Mouse (Mus musculus): Measurements from ENCODE around the gene Slc35e3. TPM values are rescaled to one million over a fixed set of nuclear protein-coding genes. Genes with fewer than 3 reads are reported as not detected.
A peak's percentile ranks its signal among the peaks of the same experiment; 100 is the strongest.

The Slc35e3 gene
- polyA plus RNA-seq, 1 experiment from 2014 or later: 34.1 TPM

DNA sequence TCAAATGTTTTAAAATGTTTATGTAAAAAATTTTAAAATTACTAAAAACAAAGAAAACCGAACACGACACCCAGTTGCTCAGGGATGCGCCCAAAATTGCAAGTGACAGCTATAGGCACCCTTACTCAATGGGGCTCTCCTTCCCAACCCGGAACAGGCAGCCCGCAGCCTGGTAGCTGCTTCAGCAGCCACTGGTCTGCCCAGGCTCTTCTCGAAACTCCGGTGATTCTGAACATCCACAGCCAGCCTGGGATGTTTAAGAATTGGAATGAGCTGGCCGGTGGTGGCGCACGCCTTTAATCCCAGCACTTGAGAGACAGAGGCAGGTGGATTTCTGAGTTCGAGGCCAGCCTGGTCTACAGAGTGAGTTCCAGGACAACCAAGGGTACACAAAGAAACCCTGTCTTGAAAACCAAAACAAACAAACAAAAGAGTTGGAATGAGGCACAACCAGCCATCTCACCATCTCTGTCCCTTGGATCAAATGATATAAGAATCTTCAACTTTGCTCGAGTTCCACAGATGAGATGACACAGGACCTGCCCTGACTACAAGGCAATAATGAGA lies 15.4 kb downstream of the Slc35e3 start:
- Histone ChIP-seq H3K4me2 (no peak overlapping the region), H3K36me3 (replicated peaks) (0 out of 2 replicates have a peak, but pooled peaks cover 2% of the 10 kb centered on the region), H3K4me3 (replicated peaks) (no peak overlapping the region), H3K4me1 (no peaks in the 10 kb centered on the region), H3K27me3 (no peaks in the 10 kb centered on the region), H3K27ac (no peak overlapping the region), H3K9ac (no peak overlapping the region), H3K9me3 (no peaks in the 10 kb centered on the region)
- ATAC-seq (ENCODE audit: low FRiP score): no peak
- WGBS: 94% methylated on average over 12 of the region's 12 CpGs

DNA sequence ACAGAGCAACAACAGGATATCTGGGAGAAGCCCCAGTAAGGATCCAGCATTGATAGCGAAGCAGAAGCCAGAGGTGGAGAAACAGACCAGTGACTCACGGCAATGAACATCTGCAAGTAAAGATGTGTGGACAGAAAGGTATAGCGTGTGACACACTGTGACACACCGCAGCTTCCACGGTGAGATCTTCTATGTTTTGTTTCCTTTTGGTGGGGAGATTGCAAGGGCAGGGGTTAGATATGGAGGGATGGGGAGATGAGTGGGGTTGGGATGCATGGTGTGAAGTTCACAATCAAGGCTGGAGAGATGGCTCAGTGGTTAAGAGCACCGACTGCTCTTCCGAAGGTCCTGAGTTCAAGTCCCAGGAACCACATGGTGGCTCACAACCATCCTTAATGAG lies 16.0 kb downstream of the Slc35e3 start:
- H3K4me3 ChIP-seq (replicated peaks): no peak overlapping the region
- no peak overlapping the region for H3K27ac ChIP-seq
- no peak overlapping the region for H3K4me2 ChIP-seq
- no peaks in the 10 kb centered on the region for H3K36me3 ChIP-seq (replicated peaks)
- H3K9me3 ChIP-seq: no peaks in the 10 kb centered on the region
- 94% methylated on average over 7 of the region's 7 CpGs for WGBS
- H3K27me3 ChIP-seq: no peaks in the 10 kb centered on the region
- H3K4me1 ChIP-seq: no peaks in the 10 kb centered on the region
- ATAC-seq (ENCODE audit: low FRiP score): no peak
- H3K9ac ChIP-seq: no peak overlapping the region

DNA sequence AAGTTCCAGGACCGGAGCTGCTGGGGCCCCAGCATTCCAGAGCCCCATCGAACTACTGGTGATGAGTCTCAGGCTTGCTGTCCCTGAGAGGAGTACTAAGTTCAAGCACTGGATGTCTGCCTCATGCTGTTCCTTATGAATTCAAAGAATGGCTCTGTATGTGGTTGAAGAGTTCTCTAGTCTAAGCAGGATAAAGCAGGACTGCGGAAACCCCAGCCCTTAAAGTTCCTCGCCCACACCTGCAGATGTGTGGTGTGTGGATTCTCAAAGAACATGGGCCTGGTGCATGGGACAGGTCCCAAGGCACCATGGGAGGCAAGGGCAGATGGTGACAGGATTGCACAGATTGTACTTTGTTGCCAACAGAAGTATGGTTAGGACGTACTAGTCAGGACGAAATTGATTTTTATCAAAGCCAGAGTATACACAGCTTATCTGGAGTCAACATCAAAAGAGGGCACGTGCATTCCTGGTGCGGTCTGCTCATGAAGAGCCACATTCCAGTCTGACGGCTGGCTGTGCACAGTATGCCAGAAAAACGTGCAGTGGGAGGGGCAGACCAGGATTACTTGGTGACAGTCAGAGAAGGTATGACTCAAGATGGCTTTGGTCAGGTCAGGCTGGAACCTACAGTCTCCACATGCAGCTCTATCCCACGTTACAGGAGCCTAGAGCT lies 16.9 kb downstream of the Slc35e3 start:
- Histone ChIP-seq H3K27ac (no peak overlapping the region), H3K9ac (no peak overlapping the region), H3K4me3 (replicated peaks) (no peak overlapping the region), H3K36me3 (replicated peaks) (no peaks in the 10 kb centered on the region), H3K4me2 (no peak overlapping the region), H3K9me3 (no peaks in the 10 kb centered on the region), H3K4me1 (no peaks in the 10 kb centered on the region), H3K27me3 (no peaks in the 10 kb centered on the region)
- no peak for ATAC-seq (ENCODE audit: low FRiP score)
- WGBS: 79% methylated on average over 11 of the region's 11 CpGs

DNA sequence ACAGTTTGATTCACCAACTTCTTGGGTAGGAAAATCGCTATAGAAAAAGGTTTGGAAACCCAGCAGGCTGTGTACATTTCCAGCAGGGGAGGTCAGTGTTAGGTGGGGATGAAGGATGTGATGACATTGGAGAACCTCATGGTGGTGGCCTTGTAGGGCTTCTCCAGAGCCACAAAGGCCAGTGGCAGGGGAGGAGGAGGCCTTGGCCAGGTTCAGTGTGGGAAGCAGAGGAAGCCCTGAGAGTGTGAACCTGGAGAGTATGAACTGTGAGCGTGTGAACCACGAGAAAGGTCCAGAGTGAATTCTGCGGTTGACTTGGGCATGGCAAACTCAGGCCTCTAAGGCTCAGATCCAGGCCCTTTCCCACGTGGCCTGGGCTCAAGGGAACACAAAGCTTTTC lies 17.6 kb downstream of the Slc35e3 start:
- H3K4me1 ChIP-seq: no peaks in the 10 kb centered on the region
- no peak overlapping the region for H3K4me3 ChIP-seq (replicated peaks)
- H3K36me3 ChIP-seq (replicated peaks): no peaks in the 10 kb centered on the region
- 85% methylated on average over 5 of the region's 5 CpGs for WGBS
- H3K27ac ChIP-seq: no peak overlapping the region
- no peaks in the 10 kb centered on the region for H3K9me3 ChIP-seq
- no peak overlapping the region for H3K9ac ChIP-seq
- H3K27me3 ChIP-seq: no peaks in the 10 kb centered on the region
- no peak for ATAC-seq (ENCODE audit: low FRiP score)
- no peak overlapping the region for H3K4me2 ChIP-seq

DNA sequence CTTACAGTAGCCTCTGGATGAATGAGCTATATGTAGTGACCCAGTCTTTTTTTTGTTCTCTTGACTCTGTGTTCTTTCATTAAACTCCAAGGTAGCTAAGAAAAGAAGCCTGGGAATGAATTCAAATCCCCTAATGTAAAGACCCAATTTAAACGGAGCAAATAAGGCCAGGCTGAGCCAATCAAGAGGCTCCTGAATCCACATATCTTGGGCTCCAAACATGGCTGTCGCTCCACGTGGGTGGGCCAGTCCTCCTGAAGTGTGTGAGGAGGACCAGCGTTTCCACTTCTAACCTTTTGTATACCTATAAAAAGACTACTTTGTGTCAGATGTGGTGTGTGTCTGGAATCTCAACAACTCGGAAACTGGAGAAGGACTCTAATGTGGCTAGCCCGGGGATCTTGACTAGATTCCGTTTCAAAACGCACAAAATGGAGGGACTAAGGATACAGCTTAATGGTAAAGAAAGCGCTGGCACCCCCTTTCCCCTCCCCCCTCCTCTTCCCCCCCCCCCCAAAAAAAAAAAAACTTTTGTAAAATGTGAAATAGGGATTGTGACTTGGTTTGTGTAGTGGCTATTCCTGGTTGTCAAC lies 18.6 kb downstream of the Slc35e3 start:
- Histone ChIP-seq H3K9ac (no peak overlapping the region), H3K4me2 (no peak overlapping the region), H3K4me1 (no peaks in the 10 kb centered on the region), H3K27me3 (no peaks in the 10 kb centered on the region), H3K4me3 (replicated peaks) (no peak overlapping the region), H3K9me3 (no peaks in the 10 kb centered on the region), H3K36me3 (replicated peaks) (no peaks in the 10 kb centered on the region), H3K27ac (no peak overlapping the region)
- ATAC-seq (ENCODE audit: low FRiP score): no peak
- WGBS: 78% methylated on average over 9 of the region's 9 CpGs

DNA sequence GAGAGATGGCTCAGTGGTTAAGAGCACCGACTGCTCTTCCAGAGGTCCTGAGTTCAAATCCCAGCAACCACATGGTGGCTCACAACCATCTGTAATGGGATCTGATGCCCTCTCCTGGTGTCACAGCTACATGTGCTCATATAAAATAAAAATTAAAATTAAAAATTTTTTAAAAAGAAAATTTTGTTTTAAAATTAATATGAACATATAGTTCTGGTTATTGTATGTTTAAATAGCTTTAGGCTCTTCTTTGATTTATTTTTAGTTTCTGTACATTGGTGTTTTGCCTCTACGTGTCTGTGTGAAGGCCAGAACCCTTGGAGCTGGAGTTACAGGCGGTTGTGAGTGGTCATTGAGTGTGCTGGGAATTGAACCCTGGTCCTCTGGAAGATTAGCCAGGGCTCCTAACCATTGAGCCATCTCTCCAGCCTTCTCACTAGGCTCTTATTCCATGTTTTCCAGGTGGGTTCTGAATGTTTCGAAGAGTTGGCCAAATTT lies 19.2 kb downstream of the Slc35e3 start:
- 96% methylated on average over 4 of the region's 4 CpGs for WGBS
- H3K9me3 ChIP-seq: no peaks in the 10 kb centered on the region
- no peak overlapping the region for H3K9ac ChIP-seq
- no peaks in the 10 kb centered on the region for H3K4me1 ChIP-seq
- no peaks in the 10 kb centered on the region for H3K27me3 ChIP-seq
- H3K4me3 ChIP-seq (replicated peaks): no peak overlapping the region
- no peaks in the 10 kb centered on the region for H3K36me3 ChIP-seq (replicated peaks)
- H3K27ac ChIP-seq: no peak overlapping the region
- H3K4me2 ChIP-seq: no peak overlapping the region
- no peak for ATAC-seq (ENCODE audit: low FRiP score)

DNA sequence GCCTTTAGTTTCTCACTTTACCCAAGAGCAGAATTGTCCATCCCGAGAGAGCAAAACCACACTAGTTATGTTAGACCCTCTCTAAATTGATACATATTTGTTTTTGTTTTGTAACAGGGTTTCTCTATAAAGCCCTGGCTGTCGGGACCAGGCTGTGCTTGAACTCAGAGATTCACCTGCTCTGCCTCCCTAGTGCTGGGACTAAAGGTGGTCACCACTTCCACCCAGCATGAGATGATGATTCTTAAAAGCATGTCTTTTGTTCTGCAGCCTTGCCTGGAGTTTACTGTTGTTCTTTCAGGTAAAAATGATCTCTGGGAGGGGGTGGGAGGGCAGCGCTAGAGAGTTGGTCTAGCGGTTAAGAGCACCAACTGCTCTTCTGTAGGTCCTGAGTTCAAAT lies 19.8 kb downstream of the Slc35e3 start:
- no peak for ATAC-seq (ENCODE audit: low FRiP score)
- no peak overlapping the region for H3K4me3 ChIP-seq (replicated peaks)
- no peaks in the 10 kb centered on the region for H3K4me1 ChIP-seq
- H3K27ac ChIP-seq: no peak overlapping the region
- WGBS: 98% methylated on average over 4 of the region's 4 CpGs
- no peaks in the 10 kb centered on the region for H3K36me3 ChIP-seq (replicated peaks)
- H3K27me3 ChIP-seq: no peaks in the 10 kb centered on the region
- no peak overlapping the region for H3K4me2 ChIP-seq
- no peaks in the 10 kb centered on the region for H3K9me3 ChIP-seq
- H3K9ac ChIP-seq: no peak overlapping the region

DNA sequence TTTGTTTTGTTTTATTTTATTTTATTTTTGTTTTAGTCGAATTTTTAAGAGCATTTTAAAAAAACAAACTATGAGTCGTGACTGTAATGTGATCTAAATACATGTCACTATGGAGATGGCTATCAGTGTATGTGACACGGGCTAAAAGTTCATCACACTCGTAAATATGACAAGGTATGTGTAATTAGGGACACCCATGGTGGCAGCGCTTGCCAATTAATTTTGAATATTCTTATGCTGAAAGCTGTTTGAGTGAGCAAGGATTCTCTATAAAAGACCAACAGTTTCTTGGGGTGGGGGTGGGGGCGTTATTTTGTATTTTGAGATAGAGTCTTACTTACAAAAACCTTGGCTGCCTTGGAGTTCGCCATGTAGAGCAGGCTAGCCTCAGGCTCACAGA lies 20.5 kb downstream of the Slc35e3 start:
- Histone ChIP-seq H3K4me3 (replicated peaks) (no peak overlapping the region), H3K27ac (no peak overlapping the region), H3K4me1 (no peaks in the 10 kb centered on the region), H3K9me3 (no peaks in the 10 kb centered on the region), H3K27me3 (no peaks in the 10 kb centered on the region), H3K4me2 (no peak overlapping the region), H3K36me3 (replicated peaks) (no peaks in the 10 kb centered on the region), H3K9ac (no peak overlapping the region)
- no peak for ATAC-seq (ENCODE audit: low FRiP score)
- 81% methylated on average over 7 of the region's 7 CpGs for WGBS

DNA sequence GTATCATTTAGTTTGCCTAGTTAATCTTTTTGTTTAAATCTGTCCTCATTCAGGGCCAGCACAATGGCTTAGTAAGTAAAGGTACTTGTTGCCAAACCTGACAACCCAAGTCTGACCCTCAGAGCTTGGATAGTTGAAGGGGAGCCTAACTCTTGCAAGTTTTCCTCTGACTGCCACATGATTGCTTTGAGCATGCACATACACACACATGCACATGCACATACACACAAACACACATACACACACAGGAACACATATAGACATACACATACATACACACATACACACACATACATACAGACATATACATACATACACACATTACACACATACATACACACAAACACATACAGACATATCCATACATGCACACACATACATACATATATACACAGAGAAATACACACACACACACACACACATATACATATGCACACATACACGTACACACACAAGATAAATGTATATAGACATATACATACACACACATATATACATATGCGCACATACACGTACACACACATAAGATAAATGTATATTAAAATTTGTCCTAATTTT lies 21.3 kb downstream of the Slc35e3 start:
- 94% methylated on average over 3 of the region's 3 CpGs for WGBS
- Histone ChIP-seq H3K4me1 (no peaks in the 10 kb centered on the region), H3K36me3 (replicated peaks) (no peaks in the 10 kb centered on the region), H3K4me3 (replicated peaks) (no peak overlapping the region), H3K27me3 (no peaks in the 10 kb centered on the region), H3K9me3 (no peaks in the 10 kb centered on the region), H3K4me2 (no peak overlapping the region), H3K27ac (no peak overlapping the region), H3K9ac (no peak overlapping the region)
- ATAC-seq (ENCODE audit: low FRiP score): no peak

DNA sequence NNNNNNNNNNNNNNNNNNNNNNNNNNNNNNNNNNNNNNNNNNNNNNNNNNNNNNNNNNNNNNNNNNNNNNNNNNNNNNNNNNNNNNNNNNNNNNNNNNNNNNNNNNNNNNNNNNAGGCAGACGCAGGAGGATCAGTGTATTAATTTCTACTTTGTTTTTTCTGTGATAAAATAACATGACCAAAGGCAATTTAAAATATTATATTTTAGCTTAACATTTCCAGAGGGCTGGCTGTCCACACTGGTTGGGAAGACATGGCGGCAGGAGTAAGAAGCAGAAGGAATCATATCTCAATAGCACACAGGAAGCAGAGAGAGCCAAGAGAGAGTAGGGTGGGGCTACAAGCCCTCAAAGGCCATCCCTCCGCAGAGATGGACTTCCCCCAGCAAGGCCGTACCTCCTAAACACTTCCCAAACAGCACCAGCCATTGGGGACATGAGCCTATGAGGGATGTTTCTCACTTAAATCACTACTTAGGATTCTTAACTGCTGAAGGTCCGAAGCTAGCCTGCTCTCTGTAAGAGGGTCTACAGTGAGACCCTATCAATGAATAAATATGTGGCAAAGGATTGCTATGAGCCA lies 21.9 kb downstream of the Slc35e3 start:
- H3K4me1 ChIP-seq: no peaks in the 10 kb centered on the region
- ATAC-seq (ENCODE audit: low FRiP score): no peak
- 83% methylated on average over 5 of the region's 5 CpGs for WGBS
- H3K9ac ChIP-seq: no peak overlapping the region
- no peaks in the 10 kb centered on the region for H3K27me3 ChIP-seq
- no peaks in the 10 kb centered on the region for H3K9me3 ChIP-seq
- no peaks in the 10 kb centered on the region for H3K36me3 ChIP-seq (replicated peaks)
- H3K4me2 ChIP-seq: no peak overlapping the region
- H3K27ac ChIP-seq: no peak overlapping the region
- H3K4me3 ChIP-seq (replicated peaks): no peak overlapping the region

DNA sequence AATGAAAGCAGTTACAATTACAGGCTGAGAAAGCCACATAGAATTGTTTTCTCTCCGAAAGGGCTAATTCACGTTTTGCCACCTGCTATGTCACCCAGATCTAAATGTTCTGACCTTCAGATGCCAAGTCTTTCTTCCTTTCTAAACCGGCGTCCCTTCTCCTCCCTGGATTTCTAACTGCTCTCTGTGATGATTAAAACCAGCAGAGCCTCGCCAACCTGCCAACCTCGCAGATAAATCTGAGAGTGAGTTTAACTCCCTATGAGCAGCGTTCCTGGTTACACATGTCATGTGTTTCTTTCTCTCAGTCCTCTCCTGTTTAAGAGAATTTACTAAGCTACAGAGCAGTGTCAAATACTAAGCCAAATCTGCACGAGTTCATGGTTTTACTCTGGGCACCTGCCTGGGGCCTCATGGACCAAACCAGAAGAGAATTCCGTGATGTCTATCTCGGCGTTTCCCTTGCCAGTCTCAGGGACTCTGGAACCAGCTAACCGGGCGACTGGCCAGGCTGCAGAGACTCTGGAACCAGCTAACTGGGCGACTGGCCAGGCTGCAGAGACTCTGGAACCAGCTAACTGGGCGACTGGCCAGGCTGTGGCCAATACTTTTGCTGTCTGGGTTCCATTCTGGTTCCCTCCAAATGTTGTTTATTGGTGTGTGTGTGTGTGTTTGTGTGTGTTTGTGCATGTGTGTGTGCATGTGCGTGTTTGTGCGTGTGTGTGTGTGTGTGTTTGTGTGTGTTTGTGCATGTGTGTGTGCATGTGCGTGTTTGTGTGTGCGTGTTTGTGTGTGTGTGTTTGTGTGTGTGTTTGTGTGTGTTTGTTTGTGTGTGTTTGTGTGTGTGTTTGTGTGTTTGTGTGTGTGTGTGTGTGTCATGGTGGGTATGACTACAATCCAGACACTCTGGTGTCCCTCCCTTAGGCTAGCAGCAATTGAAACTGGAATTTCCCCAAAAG lies 27.7 kb downstream of the Slc35e3 start:
- Histone ChIP-seq H3K36me3 (replicated peaks) (no peaks in the 10 kb centered on the region), H3K9ac (no peak overlapping the region), H3K27ac (no peak overlapping the region; the same call in 1 of the 2 replicates), H3K4me2 (peak overlapping the region; percentile 2; the same call in 1 of the 2 replicates), H3K27me3 (no peaks in the 10 kb centered on the region), H3K9me3 (no peaks in the 10 kb centered on the region), H3K4me1 (peaks cover 12% of the 10 kb centered on the region), H3K4me3 (replicated peaks) (no peak overlapping the region)
- ATAC-seq (ENCODE audit: low FRiP score): no peak
- 63% methylated on average over 19 of the region's 19 CpGs for WGBS

DNA sequence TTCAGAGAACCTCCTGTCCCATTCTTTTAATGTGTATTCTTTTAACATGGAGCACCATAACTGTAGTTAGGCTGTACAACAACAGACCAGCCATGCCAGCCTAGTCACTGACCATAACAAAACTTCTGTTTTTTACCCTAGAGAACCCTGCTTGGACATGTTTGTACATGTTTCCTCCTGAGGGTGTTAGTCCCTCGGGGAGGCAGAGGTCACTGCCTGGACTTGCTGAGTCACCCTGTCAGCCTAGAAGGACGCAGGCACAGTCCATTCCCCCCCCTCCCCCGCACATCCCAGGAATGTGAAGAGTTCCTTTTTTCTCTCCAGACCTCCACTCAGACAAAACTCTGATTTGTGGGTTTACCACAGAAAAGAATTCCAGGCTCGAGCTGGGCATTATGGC lies 28.6 kb downstream of the Slc35e3 start:
- H3K27ac ChIP-seq: no peak overlapping the region
- no peak overlapping the region for H3K9ac ChIP-seq
- H3K4me1 ChIP-seq: peaks cover 12% of the 10 kb centered on the region
- H3K4me2 ChIP-seq: no peak overlapping the region
- no peak overlapping the region for H3K4me3 ChIP-seq (replicated peaks)
- 13% methylated on average over 4 of the region's 4 CpGs for WGBS
- no peaks in the 10 kb centered on the region for H3K36me3 ChIP-seq (replicated peaks)
- H3K27me3 ChIP-seq: no peaks in the 10 kb centered on the region
- H3K9me3 ChIP-seq: no peaks in the 10 kb centered on the region
- ATAC-seq (ENCODE audit: low FRiP score): no peak
